Mouse (Mus musculus): ENCODE measurements around the gene Bcl3.

Bcl3 gene

DNA sequence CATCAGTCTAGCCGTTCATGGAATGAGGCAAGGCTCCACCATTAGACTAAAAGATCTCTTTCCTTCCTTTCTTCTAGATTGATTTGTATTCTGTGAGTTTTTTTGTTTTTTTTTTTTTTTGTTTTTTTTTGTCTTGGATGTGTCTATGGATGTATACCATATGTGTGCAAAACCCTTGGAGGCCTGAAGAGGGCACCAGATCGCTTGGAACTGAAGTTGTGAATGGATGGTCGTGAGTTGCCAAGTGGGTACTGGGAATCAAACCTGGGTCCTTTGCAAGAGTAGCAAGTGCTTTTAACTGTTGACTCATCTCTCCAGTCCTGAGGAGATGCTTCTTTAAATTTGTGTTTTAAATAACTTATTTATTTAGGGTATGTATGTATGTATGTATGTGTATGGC is 11.5 kb upstream of the Bcl3 start:
- DNase-seq (ENCODE audit: low spot score) = no peak

GRCm38 (mm10) chr7:19831837-19832236 is 9.3 kb upstream of the Bcl3 start:
- no peak for DNase-seq (ENCODE audit: low spot score)

- peak; percentile 95 for DNase-seq (ENCODE audit: low spot score)
These were observed 8.1 kb upstream of the Bcl3 start for GRCm38 (mm10) chr7:19830682-19831156.

- no peak for DNase-seq (ENCODE audit: low spot score)
These were observed 7.1 kb upstream of the Bcl3 start for GRCm38 (mm10) chr7:19829694-19830093.

DNA sequence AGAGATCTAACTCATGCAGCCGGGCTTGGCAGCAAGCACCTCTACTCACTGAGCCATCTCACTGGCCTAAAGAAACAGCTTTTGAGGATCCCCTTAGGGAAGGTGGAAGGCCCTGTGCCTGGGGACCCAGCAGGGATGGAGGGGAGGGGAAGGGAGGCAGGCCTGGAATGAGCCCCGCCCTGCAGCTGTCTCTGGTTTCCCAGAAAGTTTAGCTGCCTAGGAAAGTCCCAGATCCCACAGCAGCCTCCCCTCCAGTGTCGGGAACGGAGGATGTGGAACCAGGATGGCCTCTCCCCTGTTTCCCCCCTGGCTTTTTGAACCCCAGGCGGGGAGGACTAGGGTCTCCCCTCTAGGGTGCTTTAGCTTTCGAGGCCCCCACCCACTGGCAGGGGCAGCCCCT is 4.2 kb upstream of the Bcl3 start:
- DNase-seq (ENCODE audit: low spot score) = peak; percentile 48

- peak; percentile 96 for DNase-seq (ENCODE audit: low spot score)
These were observed 1.8 kb upstream of the Bcl3 start for GRCm38 (mm10) chr7:19824182-19824973.

GRCm38 (mm10) chr7:19823256-19824181 is 949 bp upstream of the Bcl3 start:
- DNase-seq (ENCODE audit: low spot score) = no peak

DNA sequence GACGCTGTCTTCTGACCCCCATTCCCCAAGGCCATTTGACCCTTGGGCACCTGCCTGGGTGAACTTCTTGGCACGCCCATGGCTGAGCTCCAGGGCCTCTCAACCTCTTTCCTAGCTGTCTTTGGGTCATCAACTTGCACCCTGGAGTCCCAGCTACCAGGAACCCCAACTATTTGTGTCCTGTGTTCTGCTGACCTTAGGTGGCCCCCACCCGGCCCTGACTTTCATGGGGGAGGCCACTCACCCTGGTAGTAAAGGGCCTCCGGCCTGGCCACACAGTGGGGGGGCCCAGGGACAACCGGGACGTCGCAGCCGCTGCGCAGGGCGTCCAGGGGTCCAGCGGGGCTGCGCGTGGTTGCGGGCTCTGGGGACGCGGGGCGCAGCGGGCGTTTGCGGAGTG is 377 bp downstream of the Bcl3 start:
- DNase-seq (ENCODE audit: low spot score) = no peak

GRCm38 (mm10) chr7:19821633-19822032 is 937 bp downstream of the Bcl3 start:
- no peak for DNase-seq (ENCODE audit: low spot score)

- DNase-seq (ENCODE audit: low spot score) = no peak
These were observed 2.1 kb downstream of the Bcl3 start for GRCm38 (mm10) chr7:19820347-19821048.

- DNase-seq (ENCODE audit: low spot score) = no peak
These were observed 3.7 kb downstream of the Bcl3 start for GRCm38 (mm10) chr7:19818875-19819274.

DNA sequence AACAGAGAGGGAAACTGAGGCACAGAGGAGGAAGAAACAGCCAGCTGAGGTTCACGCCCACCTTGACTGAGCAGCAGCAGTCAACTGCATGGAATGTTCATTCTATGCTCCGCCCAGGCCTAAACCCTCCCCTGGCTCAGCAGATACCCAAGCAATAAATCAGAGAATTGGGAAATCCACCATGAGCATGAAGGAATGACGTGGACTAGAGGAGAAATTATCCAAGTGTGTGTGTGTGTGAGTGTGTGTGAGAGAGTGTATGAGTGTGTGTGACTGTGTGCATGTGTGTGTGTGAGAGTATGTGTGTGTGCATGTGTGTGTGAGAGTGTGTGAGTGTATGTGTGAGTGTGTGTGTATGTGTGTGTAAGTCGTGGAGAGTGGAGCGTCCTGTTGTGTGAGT is 4.1 kb downstream of the Bcl3 start:
- DNase-seq (ENCODE audit: low spot score) = peak; percentile 57

DNA sequence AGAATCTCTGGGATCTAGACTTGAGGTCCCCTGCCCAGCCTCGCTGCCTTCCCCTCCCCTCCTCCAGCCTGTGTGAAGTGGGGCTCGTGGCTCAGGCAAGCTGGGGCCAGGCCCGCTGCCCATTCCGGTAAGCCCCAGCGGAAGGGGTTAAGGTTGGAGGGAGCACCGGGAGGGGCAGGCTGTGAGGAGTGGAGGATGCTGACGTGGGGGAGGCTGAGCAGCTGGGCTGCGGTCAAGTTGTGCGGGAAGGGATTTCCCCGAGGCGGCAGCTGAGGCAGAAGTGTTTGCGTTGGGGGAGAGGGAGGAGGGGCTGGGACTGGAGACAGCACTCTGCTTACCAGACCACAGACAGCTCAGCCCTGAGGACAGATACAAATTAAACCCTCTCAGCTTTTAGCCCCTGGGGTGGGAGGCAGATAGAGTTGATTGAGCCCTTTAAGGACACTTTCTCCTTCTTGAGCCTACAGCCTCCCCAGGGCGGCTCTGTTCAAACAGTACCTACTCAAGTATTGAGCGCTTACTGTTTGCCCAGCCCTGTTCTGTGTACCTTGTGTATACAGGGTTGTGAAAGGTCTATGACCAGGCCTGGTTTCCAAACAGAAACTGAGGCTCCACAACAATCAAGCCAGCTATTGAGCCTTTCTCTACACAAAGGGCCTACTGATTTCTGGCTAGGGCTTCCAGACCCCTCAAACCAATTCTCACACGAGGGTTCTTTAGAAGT is 5.0 kb downstream of the Bcl3 start:
- DNase-seq (ENCODE audit: low spot score) = peak; percentile 71

DNA sequence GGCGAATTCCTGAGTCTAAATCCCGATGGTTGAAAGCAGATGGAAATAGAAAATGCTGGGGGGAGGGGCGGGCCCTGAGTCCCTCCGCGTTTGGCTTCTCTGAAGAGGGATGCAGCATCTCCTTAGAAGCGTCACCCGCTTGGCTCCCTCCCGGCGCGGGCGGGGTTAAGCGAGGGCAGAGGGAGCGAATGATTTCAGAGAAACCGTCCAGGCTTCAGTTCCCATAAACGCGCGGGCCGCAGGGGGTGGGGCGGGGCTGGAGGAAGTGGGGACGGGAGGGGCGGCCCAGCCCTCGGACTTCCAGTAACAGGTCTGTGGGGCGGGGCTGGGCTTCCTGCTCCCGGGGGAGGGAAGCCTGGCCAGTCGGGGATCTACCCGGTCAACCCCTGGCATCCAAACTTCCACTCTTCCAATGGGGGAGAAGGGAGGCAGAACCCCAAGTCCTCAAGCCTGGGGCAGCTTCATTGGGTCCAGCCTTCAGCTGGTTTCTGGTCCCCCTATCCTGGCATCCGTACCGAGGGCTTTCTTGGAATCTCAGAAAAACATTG is 6.3 kb downstream of the Bcl3 start:
- DNase-seq (ENCODE audit: low spot score) = peak; percentile 93

- DNase-seq (ENCODE audit: low spot score) = no peak
These were observed 7.0 kb downstream of the Bcl3 start for GRCm38 (mm10) chr7:19815296-19816223.

- no peak for DNase-seq (ENCODE audit: low spot score)
These were observed 8.9 kb downstream of the Bcl3 start for GRCm38 (mm10) chr7:19813579-19814122.

GRCm38 (mm10) chr7:19813161-19813560 is 9.4 kb downstream of the Bcl3 start:
- no peak for DNase-seq (ENCODE audit: low spot score)

DNA sequence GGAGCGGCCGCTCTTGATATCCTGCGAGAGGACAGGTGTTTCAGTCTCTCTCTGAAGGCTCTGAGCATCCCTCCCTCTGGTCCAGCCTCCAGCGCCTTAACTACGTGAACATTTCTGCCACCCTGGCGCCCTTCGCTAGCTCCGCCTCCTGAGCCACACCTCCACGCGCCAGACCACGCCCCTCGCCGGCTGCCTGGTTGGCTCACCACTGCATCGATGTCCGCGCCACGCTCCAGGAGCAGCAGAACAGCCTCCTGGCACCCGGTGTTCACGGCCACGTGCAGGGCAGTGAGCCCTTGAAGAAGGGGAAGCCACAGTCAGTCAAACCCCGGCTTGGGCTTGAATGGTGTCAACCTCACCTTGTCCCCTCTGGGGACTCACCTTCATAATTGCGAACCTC is 11.5 kb downstream of the Bcl3 start:
- no peak for DNase-seq (ENCODE audit: low spot score)

DNA sequence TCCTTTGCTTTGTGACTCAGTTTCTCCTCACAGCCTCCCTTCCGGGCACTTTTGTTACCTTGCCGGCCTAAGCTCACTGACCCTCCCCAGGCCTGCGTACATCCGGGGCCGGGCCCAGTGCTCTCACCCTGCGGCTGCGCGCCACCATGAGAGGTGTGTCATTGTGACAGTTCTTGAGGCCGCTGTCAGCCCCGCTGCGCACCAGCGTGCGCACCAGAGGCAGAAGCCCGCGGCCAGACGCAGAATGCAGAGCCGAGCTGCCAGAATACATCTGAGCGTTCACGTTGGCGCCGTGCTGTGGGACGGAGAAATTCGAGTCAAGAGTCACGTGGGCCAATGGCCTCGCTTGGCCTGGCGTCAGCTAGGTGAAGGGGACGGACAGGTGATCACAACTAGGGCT is 13.2 kb downstream of the Bcl3 start:
- DNase-seq (ENCODE audit: low spot score) = no peak

Measured in urinary bladder, postnatal 14 days (tissue).